Mouse (Mus musculus) erythroblast, embryonic 14.5 days (primary cell): ENCODE measurements at regions not wholly inside any gene's neighbourhood (a gene's known extent, or its start where the extent isn't known, plus 50 kb on each side); places are given as distances from the start of the nearest gene placed in this dataset.

ENCODE experiments used
- GATA1 ChIP-seq: IDR thresholded peaks from 2 replicates; pipeline ENCODE4 v1.6.1; 2012; ENCODE audit warnings: low read length, inconsistent platforms, mixed read lengths
- TAL1 ChIP-seq: IDR thresholded peaks from 3 replicates; pipeline ENCODE4 v1.6.1; 2012; ENCODE audit warnings: low read length, inconsistent platforms, mixed read lengths

DNA sequence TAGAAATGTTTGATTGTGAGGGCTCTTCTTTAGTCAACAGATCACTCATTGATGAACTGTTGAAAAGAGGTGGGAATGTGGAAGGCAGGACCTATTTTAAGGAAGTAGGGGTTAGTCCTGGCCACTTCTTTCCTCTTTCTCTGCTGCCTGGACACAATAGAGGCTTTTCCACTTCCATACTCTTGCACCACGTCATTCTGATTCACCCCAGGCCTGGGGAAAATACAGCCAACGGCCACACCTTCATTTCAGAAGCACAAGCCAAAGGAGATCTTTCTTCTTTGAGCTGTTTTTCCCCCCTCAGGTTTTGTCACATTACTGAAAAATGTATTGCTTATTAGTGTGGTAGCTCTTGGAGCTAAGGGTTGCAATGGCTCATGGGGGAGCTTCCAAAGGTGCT is 237.9 kb upstream of the Dcn start:
- TF ChIP-seq GATA1 = no peak
- no peak for TF ChIP-seq TAL1
